ENCODE assay signal across 15 mouse cellular contexts in the genomic region with DNA sequence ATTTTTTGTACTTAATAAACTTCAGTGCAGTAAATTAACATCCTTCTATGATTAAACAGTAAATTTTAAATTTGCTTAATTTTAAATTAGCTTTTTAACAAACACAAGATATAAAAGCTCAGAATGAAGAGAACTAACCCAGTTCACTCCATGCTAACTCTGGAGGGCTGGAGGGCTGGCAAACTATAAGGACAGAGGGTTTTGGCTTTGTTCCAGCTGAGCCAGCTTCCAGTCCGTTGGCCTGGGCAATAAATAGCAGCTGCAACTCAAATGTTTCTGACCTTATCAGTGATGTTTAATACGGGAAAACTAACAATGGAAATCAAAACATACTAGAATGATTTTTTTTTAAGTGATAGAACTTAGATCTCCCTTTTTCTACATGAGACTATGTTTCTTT.
DNase-seq lines count a peak whose midpoint lies in the region; ATAC-seq and TF ChIP-seq lines count a peak whose summit lies in the region.
"Had no signal": no experiment of that assay in that cellular context is flagged by ENCODE, and none has a peak within 500 bp of the region (broad histone marks: within the 10 kb centered on the region; RNA-seq: fewer than 3 reads in every experiment).

No protein-coding gene starts in this region.

- H3K4me3 ChIP-seq in lung, embryonic 14.5 days (ENCODE audit: low read depth, low read length): no peak overlapping the region
- H3K4me3 ChIP-seq: layer of hippocampus, adult 2 months; liver, embryonic 15.5 days had no signal

- no peak for TF ChIP-seq CTCF in lung, embryonic 14.5 days (IDR thresholded peaks at IDR 0.05; ENCODE audit: low read depth)
- TF ChIP-seq CTCF in brain, embryonic 14.5 days (IDR thresholded peaks at IDR 0.05; ENCODE audit: borderline replicate concordance, extremely low read depth, insufficient read depth, insufficient read length): no peak

- ATAC-seq in lung, embryonic 14.5 days (ENCODE audit: insufficient read depth): peak; percentile 54; the same call in 1 of the 2 replicates
- ATAC-seq: Patski had no signal

- no peaks in the 10 kb centered on the region for H3K4me1 ChIP-seq in lung, embryonic 14.5 days (ENCODE audit: insufficient read depth)
- H3K4me1 ChIP-seq: liver, embryonic 15.5 days had no signal

- no peak for TF ChIP-seq POLR2A in brain, embryonic 14.5 days (IDR thresholded peaks at IDR 0.05; ENCODE audit: borderline replicate concordance, extremely low read depth, insufficient read depth, insufficient read length, poor library complexity, severe bottlenecking)

- no peak overlapping the region for H3K4me2 ChIP-seq in lung, embryonic 14.5 days
- H3K4me2 ChIP-seq: liver, embryonic 15.5 days had no signal

- no peaks in the 10 kb centered on the region for H3K36me3 ChIP-seq in lung, embryonic 14.5 days (ENCODE audit: insufficient read depth)
- H3K36me3 ChIP-seq: liver, embryonic 15.5 days had no signal

- 9% methylated on average over 2 of the region's 2 CpGs for WGBS in lung, embryonic 14.5 days

- H3K27me3 ChIP-seq in lung, embryonic 14.5 days (ENCODE audit: insufficient read depth, low read length): no peaks in the 10 kb centered on the region
- H3K27me3 ChIP-seq: CH12.LX; liver, embryonic 15.5 days; Patski had no signal

- H3K9me3 ChIP-seq in lung, embryonic 14.5 days (ENCODE audit: low read depth, low read length): no peaks in the 10 kb centered on the region
- H3K9me3 ChIP-seq: liver, embryonic 15.5 days had no signal

- H3K27ac ChIP-seq in lung, embryonic 14.5 days (ENCODE audit: low read depth): no peak overlapping the region
- H3K27ac ChIP-seq: layer of hippocampus, adult 2 months; liver, embryonic 15.5 days had no signal

- intact Hi-C loops in gastrocnemius, postnatal 14 days (cut with DNase I; ENCODE audit: low total_unique reads): no loop called here
- intact Hi-C loops in heart, postnatal 36 days (cut with DNase I): no loop called here

- no peak overlapping the region for H3K9ac ChIP-seq in lung, embryonic 14.5 days
- H3K9ac ChIP-seq: liver, embryonic 15.5 days had no signal

- DNase-seq in gastrocnemius, postnatal 14 days: peak; percentile 26
- DNase-seq in gastrocnemius, adult 8-10 months (ENCODE audit: low spot score in 2 of 2): no peak
- peak; percentile 72 for DNase-seq in lung, embryonic 14.5 days
- DNase-seq in lung, adult 18-20 months: no peak
- DNase-seq in brain, embryonic 14.5 days (ENCODE audit: low read depth): peak; percentile 55
- DNase-seq in heart, postnatal 36 days: peak; percentile 14
- no peak for DNase-seq in liver
- no peak for DNase-seq in gastrocnemius, adult 18-20 months (ENCODE audit: low spot score)
- DNase-seq: adrenal gland, adult 2 months; kidney, adult 8-10 months; right cerebral cortex, adult 18-20 months had no signal

Comparison
In these comparisons a context has a peak if more than half of its experiments do, and no peak if none do; other contexts are left out.
1. DNase-seq: peak in gastrocnemius, postnatal 14 days (single experiment), lung, embryonic 14.5 days (single experiment), brain, embryonic 14.5 days (single experiment) and heart, postnatal 36 days (2 of 2); none in gastrocnemius, adult 8-10 months (0 of 2), lung, adult 18-20 months (0 of 2), liver (single experiment) and gastrocnemius, adult 18-20 months (single experiment).